Mouse (Mus musculus): ENCODE data around the gene Ifitm10.
A peak's percentile ranks its signal among the peaks of the same experiment; 100 is the strongest.
"Not testable (repeated sequence)": the region's sequence is repeated elsewhere in the genome, so short reads cannot be mapped to it uniquely, and the experiment has no call there.

Ifitm10 gene

GRCm38 (mm10) chr7:142373641-142374412 is at the start of gene Ifitm10:
Gene Ifitm10, minus strand, starts transcription at chr7:142373753.
- DNase-seq = no peak

- no peak for DNase-seq
These were observed 48.3 kb upstream of the Ifitm10 start for GRCm38 (mm10) chr7:142421826-142422225.

GRCm38 (mm10) chr7:142419887-142420286 is 46.3 kb upstream of the Ifitm10 start:
- DNase-seq = no peak

GRCm38 (mm10) chr7:142418679-142419078 is 45.1 kb upstream of the Ifitm10 start:
- DNase-seq = no peak

GRCm38 (mm10) chr7:142418027-142418426 is 44.5 kb upstream of the Ifitm10 start:
- DNase-seq = no peak

GRCm38 (mm10) chr7:142416225-142416624 is 42.7 kb upstream of the Ifitm10 start:
- no peak for DNase-seq

- DNase-seq = no peak
These were observed 41.8 kb upstream of the Ifitm10 start for GRCm38 (mm10) chr7:142415314-142415713.

- no peak for DNase-seq
These were observed 39.7 kb upstream of the Ifitm10 start for GRCm38 (mm10) chr7:142413285-142413684.

- no peak for DNase-seq
These were observed 36.0 kb upstream of the Ifitm10 start for GRCm38 (mm10) chr7:142409603-142410002.

GRCm38 (mm10) chr7:142408686-142409085 is 35.1 kb upstream of the Ifitm10 start:
- no peak for DNase-seq

GRCm38 (mm10) chr7:142407935-142408334 is 34.4 kb upstream of the Ifitm10 start:
- DNase-seq = peak; percentile 57

GRCm38 (mm10) chr7:142405134-142405533 is 31.6 kb upstream of the Ifitm10 start:
- not testable (repeated sequence) for DNase-seq

- peak; percentile 52 for DNase-seq
These were observed 30.0 kb upstream of the Ifitm10 start for GRCm38 (mm10) chr7:142403591-142403990.

GRCm38 (mm10) chr7:142400750-142401142 is 27.2 kb upstream of the Ifitm10 start:
- DNase-seq = no peak

GRCm38 (mm10) chr7:142400112-142400749 is 26.7 kb upstream of the Ifitm10 start:
- no peak for DNase-seq

GRCm38 (mm10) chr7:142399250-142399649 is 25.7 kb upstream of the Ifitm10 start:
- DNase-seq = no peak

- no peak for DNase-seq
These were observed 24.5 kb upstream of the Ifitm10 start for GRCm38 (mm10) chr7:142398052-142398451.

GRCm38 (mm10) chr7:142396611-142397010 is 23.1 kb upstream of the Ifitm10 start:
- no peak for DNase-seq

GRCm38 (mm10) chr7:142395472-142395871 is 21.9 kb upstream of the Ifitm10 start:
- DNase-seq = no peak

- peak; percentile 18 for DNase-seq
These were observed 21.0 kb upstream of the Ifitm10 start for GRCm38 (mm10) chr7:142394261-142395190.

- DNase-seq = peak; percentile 34
These were observed 19.6 kb upstream of the Ifitm10 start for GRCm38 (mm10) chr7:142393191-142393590.

- no peak for DNase-seq
These were observed 18.1 kb upstream of the Ifitm10 start for GRCm38 (mm10) chr7:142391609-142392008.

GRCm38 (mm10) chr7:142391108-142391507 is 17.6 kb upstream of the Ifitm10 start:
- no peak for DNase-seq

Data from thymus, postnatal 14 days (tissue).